ENCODE assay signal across 27 mouse cellular contexts in the genomic region with DNA sequence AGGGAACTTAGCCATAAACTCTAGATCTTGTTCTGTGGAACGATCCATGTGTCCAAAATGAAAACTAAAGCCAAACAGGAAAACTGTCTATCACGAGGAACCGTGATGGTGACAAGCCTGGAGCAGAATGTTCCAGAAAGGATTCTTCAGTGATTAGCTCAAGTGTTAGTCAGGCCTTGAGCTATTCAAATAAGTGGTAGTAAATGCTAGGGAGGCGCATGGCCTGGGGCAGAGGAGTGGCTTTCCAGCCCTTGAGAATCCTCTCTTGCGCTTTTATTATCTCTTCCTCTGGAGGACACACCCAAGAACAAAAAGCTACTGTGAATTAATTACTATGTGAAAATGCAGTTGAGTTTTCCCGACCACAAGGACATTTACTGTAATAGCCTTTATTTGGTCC. TPM values are rescaled to one million over a fixed set of nuclear protein-coding genes. Genes with fewer than 3 reads are reported as not detected.
A peak's percentile ranks its signal among the peaks of the same experiment; 100 is the strongest.
DNase-seq lines count a peak whose midpoint lies in the region; TF ChIP-seq lines count a peak whose summit lies in the region.
"Had no signal": no experiment of that assay in that cellular context is flagged by ENCODE, and none has a peak within 500 bp of the region (broad histone marks: within the 10 kb centered on the region; RNA-seq: fewer than 3 reads in every experiment).

No protein-coding gene starts in this region.

- no peak overlapping the region for H3K27ac ChIP-seq in MEL (ENCODE audit: control insufficient read depth, low read depth, low read length)
- H3K27ac ChIP-seq in embryonic fibroblast, embryonic 13.5 days (ENCODE audit: insufficient read depth, low read length): peak overlapping the region; percentile 68; the same call in 1 of the 2 replicates
- H3K27ac ChIP-seq: embryonic facial prominence, embryonic 10.5 days; embryonic facial prominence, embryonic 15.5 days; forebrain, embryonic 13.5 days; liver, embryonic 12.5 days; midbrain, embryonic 13.5 days; stomach, embryonic 15.5 days had no signal

- no peak for TF ChIP-seq EP300 in MEL (IDR thresholded peaks at IDR 0.05; ENCODE audit: low read depth in 1 of 2, low read length in 2 of 2)

- no peaks in the 10 kb centered on the region for H3K79me2 ChIP-seq in MEL (ENCODE audit: control insufficient read depth, insufficient read depth, low read length, poor library complexity)

- intact Hi-C loops in heart, postnatal 25 days (cut with DNase I): no loop called here

- TF ChIP-seq RAD21 in MEL (IDR thresholded peaks at IDR 0.05; ENCODE audit: low read depth, low read length): no peak

- no peaks in the 10 kb centered on the region; a peak in 1 of 4 replicates for H3K27me3 ChIP-seq in MEL (ENCODE audit: control insufficient read depth in 1 of 2, insufficient read depth in 2 of 2, low read length in 2 of 2)
- H3K27me3 ChIP-seq: embryonic facial prominence, embryonic 15.5 days; forebrain, embryonic 13.5 days; liver, embryonic 12.5 days; midbrain, embryonic 13.5 days; stomach, embryonic 15.5 days had no signal

- DNase-seq in heart, adult 11 months: peak; percentile 94
- no peak for DNase-seq in heart, postnatal 25 days (ENCODE audit: low spot score)
- DNase-seq in 3T3-L1 (ENCODE audit: low read depth, low spot score): peak; percentile 49
- peak; percentile 19 for DNase-seq in MEL (ENCODE audit: low read depth, low spot score)
- no peak for DNase-seq in Muller cell, postnatal 12 days (ENCODE audit: inconsistent ontology term)
- DNase-seq in lung, postnatal 14 days: no peak
- DNase-seq: adrenal gland, adult 8-10 months; cerebellum, adult 8-10 months; cerebellum, postnatal 25 days; gastrocnemius, postnatal 36 days; kidney, adult 2 months; kidney, postnatal 4 days; left cerebral cortex, postnatal 4 days; liver, postnatal 0 days; lung, postnatal 4 days; right cerebral cortex, postnatal 14 days; thymus, adult 18-20 months; thymus, postnatal 25 days had no signal

- no peaks in the 10 kb centered on the region for H3K9me3 ChIP-seq in MEL (replicated peaks; ENCODE audit: insufficient read depth, low read length)
- H3K9me3 ChIP-seq: embryonic facial prominence, embryonic 10.5 days; embryonic facial prominence, embryonic 15.5 days; forebrain, embryonic 13.5 days; liver, embryonic 12.5 days; megakaryocyte, embryonic 14.5 days; midbrain, embryonic 13.5 days; stomach, embryonic 15.5 days had no signal

- H3K4me3 ChIP-seq in MEL (ENCODE audit: control insufficient read depth in 1 of 2, insufficient read depth in 1 of 2, low read depth in 2 of 2, low read length in 2 of 2): no peak overlapping the region
- no peak overlapping the region for H3K4me3 ChIP-seq in embryonic fibroblast, embryonic 13.5 days (ENCODE audit: insufficient read depth, low read length)
- H3K4me3 ChIP-seq: embryonic facial prominence, embryonic 10.5 days; embryonic facial prominence, embryonic 15.5 days; forebrain, embryonic 13.5 days; liver, embryonic 12.5 days; megakaryocyte, embryonic 14.5 days; midbrain, embryonic 13.5 days; stomach, embryonic 15.5 days had no signal

- H3K36me3 ChIP-seq in MEL (ENCODE audit: control insufficient read depth in 1 of 2, insufficient read depth in 2 of 2, low read length in 2 of 2): peaks cover 0 to 4% of the 10 kb centered on the region in 2 experiments; a peak in 2 of 4 replicates
- H3K36me3 ChIP-seq: liver, embryonic 12.5 days; stomach, embryonic 15.5 days had no signal

- TF ChIP-seq CTCF in MEL (IDR thresholded peaks at IDR 0.05 in 2 of 3, conservative IDR thresholded peaks at IDR 0.05 in 1 of 3; ENCODE audit: control insufficient read depth in 1 of 3, insufficient read depth in 1 of 3, low read depth in 2 of 3, low read length in 3 of 3, poor library complexity in 1 of 3, severe bottlenecking in 1 of 3): no peak
- no peak for TF ChIP-seq CTCF in embryonic fibroblast, embryonic 13.5 days (IDR thresholded peaks at IDR 0.05; ENCODE audit: borderline replicate concordance, insufficient read depth, low read length)

- H3K4me1 ChIP-seq in MEL (ENCODE audit: control insufficient read depth in 1 of 2, insufficient read depth in 2 of 2, low read length in 2 of 2): no peaks in the 10 kb centered on the region
- H3K4me1 ChIP-seq in embryonic fibroblast, embryonic 13.5 days (ENCODE audit: control insufficient read depth, insufficient read depth, low read length): no peaks in the 10 kb centered on the region
- H3K4me1 ChIP-seq: embryonic facial prominence, embryonic 15.5 days; forebrain, embryonic 13.5 days; megakaryocyte, embryonic 14.5 days; midbrain, embryonic 13.5 days; stomach, embryonic 15.5 days had no signal

- H3K9ac ChIP-seq in MEL (ENCODE audit: control insufficient read depth, low read depth, low read length, poor library complexity, severe bottlenecking): no peak overlapping the region
- H3K9ac ChIP-seq: embryonic facial prominence, embryonic 15.5 days; forebrain, embryonic 13.5 days; liver, embryonic 12.5 days; liver, postnatal 0 days; midbrain, embryonic 13.5 days; stomach, embryonic 15.5 days had no signal

- TF ChIP-seq POLR2A in MEL (IDR thresholded peaks at IDR 0.05; ENCODE audit: control insufficient read depth in 1 of 2, insufficient read depth in 1 of 2, low read depth in 1 of 2, low read length in 2 of 2, poor library complexity in 1 of 2): no peak
- TF ChIP-seq POLR2A in embryonic fibroblast, embryonic 13.5 days (IDR thresholded peaks at IDR 0.05; ENCODE audit: low read depth, low read length): no peak

TF ChIP-seq in MEL, 35 proteins besides CTCF, POLR2A, EP300 and RAD21:
- TF ChIP-seq USF1 (IDR thresholded peaks at IDR 0.05; ENCODE audit: low read depth, low read length) (no peak), KAT2A (conservative IDR thresholded peaks at IDR 0.05; ENCODE audit: low read depth, low read length) (no peak), NELFE (IDR thresholded peaks at IDR 0.05; ENCODE audit: low read depth, low read length) (no peak)
TF ChIP-seq in MEL: peak in this region for 0.

RNA-seq across cellular contexts. Expression of a gene that starts 4.0 kb away (rescaled TPM):
- 1 to 10 TPM; 1.2 to 2.2 TPM for total RNA-seq in heart, postnatal 25 days (2021)
- total RNA-seq in MEL (2012; rRNA removed): 0.08 and 0.10 TPM in 2 replicates
- under 1 TPM in 1 of 2 experiments, not detected in 1; 0.97 TPM for polyA plus RNA-seq in MEL (2012; ENCODE audit: insufficient read depth in 1 of 2, insufficient read length in 2 of 2, low read depth in 1 of 2, low replicate concordance in 2 of 2, missing spikeins in 1 of 2)
- polyA plus RNA-seq in embryonic fibroblast, embryonic 13.5 days (2011; ENCODE audit: insufficient read length, low read depth, missing spikeins): 9.9 and 11.3 TPM in 2 replicates
- total RNA-seq: monocyte, adult 5-6 weeks had no signal

RNA-seq across cellular contexts. Expression of a gene that starts 54.8 kb away (rescaled TPM):
- total RNA-seq in heart, postnatal 25 days (2021): 10 to 100 TPM; 33.9 to 38.4 TPM
- 47.1 and 50.6 TPM in 2 replicates for total RNA-seq in MEL (2012; rRNA removed)
- polyA plus RNA-seq in MEL (2012; ENCODE audit: insufficient read depth in 1 of 2, insufficient read length in 2 of 2, low read depth in 1 of 2, low replicate concordance in 2 of 2, missing spikeins in 1 of 2): 100 to 1,000 TPM in 1 of 2 experiments, 10 to 100 TPM in 1; 51.4 to 293 TPM
- polyA plus RNA-seq in embryonic fibroblast, embryonic 13.5 days (2011; ENCODE audit: insufficient read length, low read depth, missing spikeins): 64.0 and 70.2 TPM in 2 replicates

Comparison
In these comparisons a context has a peak if more than half of its experiments do, and no peak if none do; other contexts are left out.
1. DNase-seq: peak in heart, adult 11 months (single experiment), 3T3-L1 (single experiment) and MEL (single experiment); none in heart, postnatal 25 days (single experiment), Muller cell, postnatal 12 days (single experiment) and lung, postnatal 14 days (single experiment).